Mouse (Mus musculus): ENCODE data around the gene Gyg.

GRCm38 (mm10) chr3:20104318-20104717, 50.8 kb downstream of the Gyg start:
- TF ChIP-seq CHD2 (IDR thresholded peaks at IDR 0.05; ENCODE audit: low read depth, low read length) (no peak), HCFC1 (IDR thresholded peaks at IDR 0.05; ENCODE audit: borderline replicate concordance, insufficient read depth, low read length) (no peak)
